Mouse (Mus musculus) stomach, postnatal 0 days (tissue): ENCODE measurements around the gene Thbs4. TPM values are rescaled to one million over a fixed set of nuclear protein-coding genes. Genes with fewer than 3 reads are reported as not detected.

Experiments used
- ATAC-seq: fragments of 200-750 bp; cut with Nextera tagmentation; 2 replicates; pipeline ENCODE4 v1.8.0; 2017; ENCODE audit not compliant: low FRiP score, low TSS enrichment
- DNase-seq: peaks from one replicate; pipeline ENCODE4 v3.0.0-alpha.2; 2016; ENCODE audit warnings: low spot score
- H3K27ac ChIP-seq: fragments of 300-500 bp; sonication (generic); replicated peaks from 2 replicates; pipeline ENCODE4 v1.5.1; 2014; ENCODE audit warnings: mild to moderate bottlenecking, control low read depth
- H3K27me3 ChIP-seq: fragments of 300-500 bp; sonication (generic); 2 replicates; pipeline ENCODE4 v1.6.1; 2014; ENCODE audit warnings: low read length; ENCODE audit not compliant: control insufficient read depth, insufficient read depth
- H3K36me3 ChIP-seq: fragments of 300-500 bp; sonication (generic); 2 replicates; pipeline ENCODE4 v1.6.1; 2014; ENCODE audit warnings: low read length, mixed read lengths; ENCODE audit not compliant: control insufficient read depth, insufficient read depth
- H3K4me1 ChIP-seq: fragments of 300-500 bp; sonication (generic); replicated peaks from 2 replicates; pipeline ENCODE4 v1.6.1; 2014; ENCODE audit warnings: antibody characterized with exemption; ENCODE audit not compliant: control insufficient read depth, insufficient read depth
- H3K4me2 ChIP-seq: fragments of 300-500 bp; sonication (generic); replicated peaks from 2 replicates; pipeline ENCODE4 v1.6.1; 2014; ENCODE audit warnings: low read depth, mild to moderate bottlenecking, control low read depth, moderate library complexity
- H3K4me3 ChIP-seq: fragments of 300-500 bp; sonication (generic); 2 replicates; pipeline ENCODE4 v1.5.1; 2014; ENCODE audit warnings: low read depth, low read length, control low read depth
- H3K9ac ChIP-seq: fragments of 300-500 bp; sonication (generic); 2 replicates; pipeline ENCODE4 v1.6.1; 2014; ENCODE audit warnings: mild to moderate bottlenecking, low read length, control low read depth, mixed read lengths
- H3K9me3 ChIP-seq: fragments of 300-500 bp; sonication (generic); 2 replicates; pipeline ENCODE4 v1.6.1; 2016; ENCODE audit warnings: low read length; ENCODE audit not compliant: control insufficient read depth
- CTCF ChIP-seq: IDR thresholded peaks from 2 replicates; pipeline ENCODE4 v1.5.1; 2016; ENCODE audit warnings: antibody characterized with exemption, low read depth, mild to moderate bottlenecking, moderate library complexity
- EP300 ChIP-seq: optimal IDR thresholded peaks from 2 replicates; pipeline ENCODE3; 2016; ENCODE audit warnings: antibody characterized with exemption
- WGBS: fragments of 180-500 bp; shearing (Covaris S2); extraction: QIAGEN DNeasy Blood & Tissue Kit; methylation state at CpG from one replicate; pipeline ENCODE4 v1.1.7; 2014; 5-methylcytosine and 5-hydroxymethylcytosine counted together
- polyA plus RNA-seq: library from polyadenylated mRNA; unstranded; fragments of >200 nt; fragmentation: Nextera tagmentation; extraction: Ambion mirVana; gene quantifications from 2 replicates; pipeline ENCODE4 v1.2.1, GENCODE M21; 2015

Gene Thbs4
- polyA plus RNA-seq, 1 experiment from 2014 or later: 0.72 TPM

GRCm38 (mm10) chr13:92784311-92784710, 10.3 kb downstream of the Thbs4 start:
- TF ChIP-seq CTCF (no peak), EP300 (no peak)
- WGBS: 85% methylated on average over 3 of the region's 3 CpGs

DNA sequence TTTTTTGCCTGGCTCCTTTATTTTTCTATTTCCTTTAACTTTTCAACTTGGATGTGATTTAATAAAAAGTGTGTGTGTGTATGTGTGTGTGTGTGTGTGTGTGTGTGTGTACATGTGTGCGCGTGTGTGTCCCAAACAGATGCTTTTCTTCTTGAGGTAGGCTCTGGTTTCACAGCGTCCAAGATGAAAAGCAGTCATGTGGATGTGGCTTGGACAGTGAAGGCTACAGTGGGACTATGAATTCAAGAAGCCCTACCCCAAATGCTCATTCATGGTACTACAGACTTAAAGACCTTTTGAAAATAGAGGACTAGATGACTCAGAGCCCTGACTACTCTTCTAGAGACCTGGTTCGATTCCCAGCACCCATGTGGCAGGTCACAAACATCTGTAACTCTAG, 11.1 kb downstream of the Thbs4 start:
- ATAC-seq: no peak
- Histone ChIP-seq H3K27ac (no peak overlapping the region), H3K4me1 (no peaks in the 10 kb centered on the region), H3K27me3 (no peaks in the 10 kb centered on the region), H3K4me2 (no peak overlapping the region), H3K9me3 (no peaks in the 10 kb centered on the region), H3K36me3 (no peaks in the 10 kb centered on the region), H3K4me3 (no peak overlapping the region), H3K9ac (no peak overlapping the region)
- no peak for TF ChIP-seq CTCF
- TF ChIP-seq EP300: no peak
- WGBS: 87% methylated on average over 4 of the region's 4 CpGs
- DNase-seq: no peak

More at GRCm38 (mm10) chr13:92784311-92784710, 10.3 kb downstream of the Thbs4 start:
- H3K36me3 ChIP-seq: no peaks in the 10 kb centered on the region
- no peak overlapping the region for H3K9ac ChIP-seq
- no peak overlapping the region for H3K4me3 ChIP-seq
- H3K4me2 ChIP-seq: no peak overlapping the region
- H3K27me3 ChIP-seq: no peaks in the 10 kb centered on the region
- H3K27ac ChIP-seq: no peak overlapping the region
- no peak for DNase-seq
- H3K9me3 ChIP-seq: no peaks in the 10 kb centered on the region
- ATAC-seq: no peak
- H3K4me1 ChIP-seq: no peaks in the 10 kb centered on the region

GRCm38 (mm10) chr13:92780927-92781326, 13.7 kb downstream of the Thbs4 start:
- H3K4me1 ChIP-seq: no peaks in the 10 kb centered on the region
- no peak overlapping the region for H3K4me3 ChIP-seq
- ATAC-seq (no peak), DNase-seq (no peak)
- no peak for TF ChIP-seq CTCF
- TF ChIP-seq EP300: no peak
- no peaks in the 10 kb centered on the region for H3K36me3 ChIP-seq
- no peaks in the 10 kb centered on the region for H3K9me3 ChIP-seq
- no peak overlapping the region for H3K4me2 ChIP-seq
- H3K27me3 ChIP-seq: no peaks in the 10 kb centered on the region
- H3K27ac ChIP-seq: no peak overlapping the region
- WGBS: 57% methylated on average over 8 of the region's 8 CpGs
- no peak overlapping the region for H3K9ac ChIP-seq

GRCm38 (mm10) chr13:92780076-92780475, 14.5 kb downstream of the Thbs4 start:
- no peak overlapping the region for H3K4me2 ChIP-seq
- WGBS: 80% methylated on average over 4 of the region's 4 CpGs
- no peaks in the 10 kb centered on the region for H3K4me1 ChIP-seq
- H3K27ac ChIP-seq: no peak overlapping the region
- no peaks in the 10 kb centered on the region for H3K27me3 ChIP-seq
- no peaks in the 10 kb centered on the region for H3K36me3 ChIP-seq
- H3K4me3 ChIP-seq: no peak overlapping the region
- TF ChIP-seq CTCF (no peak), EP300 (no peak)
- no peak for DNase-seq
- no peak for ATAC-seq
- H3K9ac ChIP-seq: no peak overlapping the region
- H3K9me3 ChIP-seq: no peaks in the 10 kb centered on the region

GRCm38 (mm10) chr13:92778642-92779041, 16.0 kb downstream of the Thbs4 start:
- Histone ChIP-seq H3K4me3 (no peak overlapping the region), H3K27ac (no peak overlapping the region), H3K4me2 (no peak overlapping the region), H3K9me3 (no peaks in the 10 kb centered on the region), H3K36me3 (no peaks in the 10 kb centered on the region), H3K9ac (no peak overlapping the region), H3K27me3 (no peaks in the 10 kb centered on the region), H3K4me1 (no peaks in the 10 kb centered on the region)
- TF ChIP-seq EP300 (no peak), CTCF (no peak)
- DNase-seq (no peak), ATAC-seq (no peak)
- WGBS: 58% methylated on average over 7 of the region's 7 CpGs

DNA sequence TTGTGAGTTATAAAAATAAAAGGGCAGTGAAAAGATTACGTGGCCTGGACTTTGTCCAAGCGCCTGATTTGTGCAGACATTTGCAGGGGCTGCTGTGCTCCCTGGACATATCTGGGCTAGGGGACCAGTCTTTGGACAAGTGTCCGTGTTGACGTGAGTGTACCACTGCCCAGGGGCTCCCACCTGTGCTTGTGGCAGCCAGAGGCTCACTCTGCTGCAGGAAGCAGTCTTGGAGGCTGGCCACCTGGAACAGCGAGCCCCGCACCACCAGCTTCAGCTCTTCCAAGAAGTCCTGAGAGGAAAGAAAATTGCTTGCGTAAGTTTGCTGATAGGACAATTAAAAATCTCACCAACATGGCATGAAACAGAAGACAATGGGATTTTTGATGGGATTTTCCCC, 18.7 kb downstream of the Thbs4 start:
- Histone ChIP-seq H3K27me3 (no peaks in the 10 kb centered on the region), H3K4me3 (no peak overlapping the region), H3K4me2 (no peak overlapping the region), H3K9ac (no peak overlapping the region), H3K4me1 (no peaks in the 10 kb centered on the region), H3K9me3 (no peaks in the 10 kb centered on the region), H3K36me3 (no peaks in the 10 kb centered on the region), H3K27ac (no peak overlapping the region)
- TF ChIP-seq EP300 (no peak), CTCF (no peak)
- DNase-seq (no peak), ATAC-seq (no peak)
- 69% methylated on average over 7 of the region's 7 CpGs for WGBS
